Mouse (Mus musculus) heart, postnatal 4 days (tissue): ENCODE results near the gene Sult6b2. TPM values are rescaled to one million over a fixed set of nuclear protein-coding genes. Genes with fewer than 3 reads are reported as not detected.

Experiments used
- DNase-seq: peaks from one replicate; pipeline ENCODE4 v3.0.0; 2021
- total RNA-seq, 2 experiments: library from RNA; stranded (reverse); gene quantifications; 2 replicates each; pipeline ENCODE4 v1.2.3; 2021

The Sult6b2 gene
- total RNA-seq, 2 experiments from 2014 or later, result not detected

GRCm38 (mm10) chr6:142776935-142777334 is 27.4 kb downstream of the Sult6b2 start:
- no peak for DNase-seq

- DNase-seq, result no peak
Observed at GRCm38 (mm10) chr6:142773566-142773965, 30.7 kb downstream of the Sult6b2 start.

- DNase-seq, result no peak
Observed at GRCm38 (mm10) chr6:142771643-142772042, 32.7 kb downstream of the Sult6b2 start.

GRCm38 (mm10) chr6:142769896-142770295 is 34.4 kb downstream of the Sult6b2 start:
- no peak for DNase-seq

- no peak for DNase-seq
Observed at GRCm38 (mm10) chr6:142767305-142767704, 37.0 kb downstream of the Sult6b2 start.

GRCm38 (mm10) chr6:142764933-142765332 is 39.4 kb downstream of the Sult6b2 start:
- no peak for DNase-seq

GRCm38 (mm10) chr6:142759633-142760032 is 44.7 kb downstream of the Sult6b2 start:
- no peak for DNase-seq

GRCm38 (mm10) chr6:142758562-142758961 is 45.7 kb downstream of the Sult6b2 start:
- DNase-seq, result no peak

- DNase-seq, result no peak
Observed at GRCm38 (mm10) chr6:142757976-142758375, 46.3 kb downstream of the Sult6b2 start.

- DNase-seq, result no peak
Observed at GRCm38 (mm10) chr6:142757334-142757965, 46.9 kb downstream of the Sult6b2 start.

- DNase-seq, result peak; percentile 90
Observed at GRCm38 (mm10) chr6:142756507-142757333, 47.6 kb downstream of the Sult6b2 start, which contains the start of gene Cmas. Gene Cmas (plus strand): TSS chr6:142756686.

GRCm38 (mm10) chr6:142752331-142753246 is 51.7 kb downstream of the Sult6b2 start:
- DNase-seq, result no peak

GRCm38 (mm10) chr6:142751365-142751764 is 52.9 kb downstream of the Sult6b2 start:
- no peak for DNase-seq

GRCm38 (mm10) chr6:142748057-142748708 is 56.1 kb downstream of the Sult6b2 start:
- peak; percentile 38 for DNase-seq

GRCm38 (mm10) chr6:142747165-142747564 is 57.1 kb downstream of the Sult6b2 start:
- no peak for DNase-seq

GRCm38 (mm10) chr6:142746765-142747164 is 57.5 kb downstream of the Sult6b2 start:
- no peak for DNase-seq

- DNase-seq, result no peak
Observed at GRCm38 (mm10) chr6:142745484-142745883, 58.8 kb downstream of the Sult6b2 start.

- DNase-seq, result no peak
Observed at GRCm38 (mm10) chr6:142743193-142743592, 61.1 kb downstream of the Sult6b2 start.

GRCm38 (mm10) chr6:142741763-142742162 is 62.5 kb downstream of the Sult6b2 start:
- no peak for DNase-seq

- no peak for DNase-seq
Observed at GRCm38 (mm10) chr6:142738637-142739036, 65.7 kb downstream of the Sult6b2 start.

GRCm38 (mm10) chr6:142738225-142738624 is 66.1 kb downstream of the Sult6b2 start:
- no peak for DNase-seq
